Mouse (Mus musculus) limb, embryonic 15.5 days (tissue): ENCODE results near the gene Zpbp. TPM values are rescaled to one million over a fixed set of nuclear protein-coding genes. Genes with fewer than 3 reads are reported as not detected.

Experiments
- ATAC-seq: fragments of 200-750 bp; cut with Nextera tagmentation; 2 replicates; pipeline ENCODE4 v1.8.0; 2017; ENCODE audit warnings: low read depth, moderate TSS enrichment; ENCODE audit not compliant: insufficient number of reproducible peaks, low FRiP score, low TSS enrichment
- H3K27ac ChIP-seq: fragments of 300-500 bp; sonication (generic); 2 replicates; pipeline ENCODE4 v1.5.1; 2015; ENCODE audit warnings: moderate library complexity, mild to moderate bottlenecking, inconsistent platforms
- H3K27me3 ChIP-seq: fragments of 300-500 bp; sonication (generic); 2 replicates; pipeline ENCODE4 v1.6.1; 2015; ENCODE audit warnings: inconsistent platforms
- H3K36me3 ChIP-seq: fragments of 300-500 bp; sonication (generic); 2 replicates; pipeline ENCODE4 v1.6.1; 2015; ENCODE audit warnings: inconsistent platforms
- H3K4me1 ChIP-seq: fragments of 300-500 bp; sonication (generic); 2 replicates; pipeline ENCODE4 v1.6.1; 2015; ENCODE audit warnings: inconsistent platforms
- H3K4me2 ChIP-seq: fragments of 300-500 bp; sonication (generic); 2 replicates; pipeline ENCODE4 v1.6.1; 2015; ENCODE audit warnings: mild to moderate bottlenecking, inconsistent platforms
- H3K4me3 ChIP-seq: fragments of 300-500 bp; sonication (generic); 2 replicates; pipeline ENCODE4 v1.5.1; 2015; ENCODE audit warnings: mild to moderate bottlenecking, inconsistent platforms
- H3K9ac ChIP-seq: fragments of 300-500 bp; sonication (generic); 2 replicates; pipeline ENCODE4 v1.6.1; 2015; ENCODE audit warnings: inconsistent platforms
- H3K9me3 ChIP-seq: fragments of 300-500 bp; sonication (generic); 2 replicates; pipeline ENCODE4 v1.6.1; 2016; ENCODE audit warnings: inconsistent platforms
- WGBS: fragments of 180-500 bp; shearing (Covaris S2); methylation state at CpG from one replicate; pipeline ENCODE4 v1.1.7; 2015; 5-methylcytosine and 5-hydroxymethylcytosine counted together
- polyA plus RNA-seq: library from polyadenylated mRNA; unstranded; fragments of >200 nt; fragmentation: Nextera tagmentation; extraction: Ambion mirVana; gene quantifications from 2 replicates; pipeline ENCODE4 v1.2.1, GENCODE M21; 2015

Zpbp gene
- polyA plus RNA-seq, 1 experiment from 2014 or later: 0.63 TPM

DNA sequence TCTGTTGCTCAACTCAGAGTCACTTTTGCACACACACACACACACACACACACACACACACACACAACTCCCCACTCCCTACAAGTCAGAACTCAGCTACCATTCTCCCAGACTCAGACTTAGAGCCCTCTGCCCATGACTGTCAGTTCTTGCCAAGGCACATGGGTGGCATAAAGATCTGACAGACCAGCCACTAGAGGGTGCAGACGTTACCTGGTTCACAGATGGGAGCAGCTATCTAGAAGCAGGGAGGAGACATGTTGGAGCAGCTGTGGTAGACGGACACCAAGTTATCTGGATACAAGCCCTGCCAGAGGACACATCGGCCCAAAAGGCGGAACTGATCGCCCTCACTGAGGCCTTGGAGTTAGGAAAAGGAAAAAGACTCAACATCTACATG is 67.5 kb downstream of the Zpbp start:
- H3K36me3 ChIP-seq: no peaks in the 10 kb centered on the region
- no peaks in the 10 kb centered on the region for H3K9me3 ChIP-seq
- no peak overlapping the region for H3K27ac ChIP-seq
- no peaks in the 10 kb centered on the region for H3K4me1 ChIP-seq
- H3K9ac ChIP-seq: no peak overlapping the region
- no peak overlapping the region for H3K4me3 ChIP-seq
- WGBS: 83% methylated on average over 5 of the region's 5 CpGs
- H3K4me2 ChIP-seq: no peak overlapping the region
- no peaks in the 10 kb centered on the region for H3K27me3 ChIP-seq
- ATAC-seq: no peak

DNA sequence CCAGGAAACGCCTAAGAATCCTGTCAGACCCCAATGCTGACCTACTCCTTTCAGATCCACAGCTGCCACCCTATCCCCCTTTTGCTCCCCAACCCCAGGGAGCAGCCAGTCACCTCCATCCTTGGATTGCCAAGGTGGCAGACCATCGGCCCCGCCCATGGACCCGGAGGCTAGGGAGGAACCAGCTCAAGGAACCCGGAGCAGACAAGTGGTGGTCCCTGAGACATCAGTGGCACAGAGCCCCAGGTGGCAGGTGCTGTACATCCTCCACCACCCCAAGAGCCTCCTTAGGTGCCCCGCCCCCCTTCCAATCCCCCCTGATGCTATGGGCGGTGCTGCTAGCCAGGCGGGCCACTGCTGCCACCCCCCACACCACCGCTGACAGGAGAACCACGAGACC is 69.0 kb downstream of the Zpbp start:
- H3K27me3 ChIP-seq: no peaks in the 10 kb centered on the region
- WGBS: 89% methylated on average over 9 of the region's 10 CpGs
- H3K4me3 ChIP-seq: no peak overlapping the region
- H3K4me2 ChIP-seq: no peak overlapping the region
- no peak overlapping the region for H3K27ac ChIP-seq
- H3K9ac ChIP-seq: no peak overlapping the region
- no peak for ATAC-seq
- no peaks in the 10 kb centered on the region for H3K4me1 ChIP-seq
- no peaks in the 10 kb centered on the region for H3K36me3 ChIP-seq
- H3K9me3 ChIP-seq: no peaks in the 10 kb centered on the region

DNA sequence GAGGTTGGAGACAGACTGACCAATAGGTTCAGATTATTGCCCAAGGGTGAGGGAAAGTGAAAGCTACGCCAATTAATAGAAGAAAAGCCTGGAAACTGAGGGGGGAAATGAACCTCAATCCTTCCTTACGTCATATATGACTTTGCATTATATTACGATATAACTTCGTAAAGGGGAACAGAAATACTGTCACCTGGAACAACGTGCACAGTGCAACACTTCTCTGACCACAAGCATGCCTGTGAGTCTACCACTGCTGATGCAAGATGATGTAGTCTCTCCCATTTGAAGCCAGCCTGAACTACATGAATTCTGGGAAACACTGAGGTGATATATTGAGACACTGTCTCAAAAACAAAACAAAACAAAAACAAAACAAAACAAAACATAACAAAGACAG is 90.9 kb downstream of the Zpbp start:
- Histone ChIP-seq H3K9ac (no peak overlapping the region), H3K36me3 (no peaks in the 10 kb centered on the region), H3K4me1 (no peaks in the 10 kb centered on the region), H3K9me3 (no peaks in the 10 kb centered on the region), H3K4me3 (no peak overlapping the region), H3K27ac (no peak overlapping the region), H3K27me3 (no peaks in the 10 kb centered on the region), H3K4me2 (no peak overlapping the region)
- no peak for ATAC-seq
- WGBS: 80% methylated on average over 5 of the region's 5 CpGs

DNA sequence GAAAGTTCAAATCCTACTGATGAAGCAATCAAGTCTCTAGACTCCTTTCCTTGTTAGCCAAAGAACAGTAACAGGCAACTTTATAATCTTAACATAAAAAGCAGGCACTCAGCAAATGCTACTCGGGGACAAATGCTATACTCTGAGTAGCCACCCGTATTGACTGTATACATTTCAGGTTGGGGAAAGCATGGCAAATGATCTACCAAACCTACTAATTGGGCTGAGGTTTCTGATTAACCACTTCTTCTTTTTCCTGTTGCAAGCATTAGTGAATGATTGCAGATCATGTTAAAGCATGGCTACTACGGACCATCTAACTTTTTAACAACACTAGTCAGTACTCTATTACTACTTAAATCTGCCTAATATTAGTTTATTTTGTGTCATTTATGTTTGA is 178.7 kb downstream of the Zpbp start:
- H3K36me3 ChIP-seq: no peaks in the 10 kb centered on the region
- H3K9me3 ChIP-seq: no peaks in the 10 kb centered on the region
- no peak overlapping the region for H3K4me3 ChIP-seq
- H3K4me2 ChIP-seq: no peak overlapping the region
- no peak overlapping the region for H3K9ac ChIP-seq
- ATAC-seq: no peak
- no peaks in the 10 kb centered on the region for H3K27me3 ChIP-seq
- no peaks in the 10 kb centered on the region for H3K4me1 ChIP-seq
- 83% methylated on average over 3 of the region's 3 CpGs for whole genome bisulfite sequencing
- no peak overlapping the region for H3K27ac ChIP-seq

DNA sequence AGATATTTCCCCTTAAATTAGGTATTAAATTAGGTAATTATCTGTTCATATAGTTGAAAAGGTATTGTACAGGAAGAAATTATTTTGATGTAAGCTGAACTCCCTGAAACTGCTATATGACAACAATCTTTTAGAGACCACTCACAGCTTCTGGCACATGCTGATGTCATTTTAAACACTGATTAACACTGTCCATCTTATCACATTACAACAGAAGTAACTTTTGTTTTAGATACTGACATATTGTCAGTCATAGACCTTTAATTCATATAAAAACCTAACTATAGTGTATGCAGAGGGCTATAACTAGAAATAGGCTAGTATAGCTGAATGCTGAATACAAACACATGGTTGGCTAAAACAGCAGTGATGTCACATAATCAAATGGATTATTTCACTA is 182.1 kb downstream of the Zpbp start:
- Histone ChIP-seq H3K4me1 (no peaks in the 10 kb centered on the region), H3K4me2 (no peak overlapping the region), H3K27me3 (no peaks in the 10 kb centered on the region), H3K4me3 (no peak overlapping the region), H3K36me3 (no peaks in the 10 kb centered on the region), H3K9ac (no peak overlapping the region), H3K9me3 (no peaks in the 10 kb centered on the region), H3K27ac (no peak overlapping the region)
- no peak for ATAC-seq

DNA sequence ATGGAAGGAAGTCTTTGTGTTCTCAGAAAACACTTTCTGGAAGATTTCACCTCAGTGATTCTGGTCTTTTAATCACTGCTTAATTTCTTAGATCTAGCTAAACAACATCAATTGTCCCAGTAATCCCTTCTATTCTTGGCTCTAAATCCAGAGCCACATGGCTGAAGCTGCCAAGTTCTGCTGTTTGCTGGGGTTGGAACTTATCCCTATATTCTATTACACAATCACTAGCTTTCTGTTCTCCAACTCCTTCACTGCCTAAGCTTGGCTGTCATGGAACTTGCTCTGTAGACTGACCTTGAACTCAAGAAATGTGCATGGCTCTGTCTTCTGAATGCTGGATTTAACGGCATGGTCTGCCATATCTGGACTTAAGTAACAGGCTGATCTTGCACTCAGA is 204.9 kb downstream of the Zpbp start:
- H3K36me3 ChIP-seq: no peaks in the 10 kb centered on the region
- H3K9ac ChIP-seq: no peak overlapping the region
- H3K27me3 ChIP-seq: no peaks in the 10 kb centered on the region
- H3K9me3 ChIP-seq: no peaks in the 10 kb centered on the region
- H3K4me1 ChIP-seq: no peaks in the 10 kb centered on the region
- H3K27ac ChIP-seq: no peak overlapping the region
- H3K4me3 ChIP-seq: no peak overlapping the region
- H3K4me2 ChIP-seq: no peak overlapping the region
- ATAC-seq: no peak
- 85% methylated on average over 1 of the region's 1 CpGs for WGBS

DNA sequence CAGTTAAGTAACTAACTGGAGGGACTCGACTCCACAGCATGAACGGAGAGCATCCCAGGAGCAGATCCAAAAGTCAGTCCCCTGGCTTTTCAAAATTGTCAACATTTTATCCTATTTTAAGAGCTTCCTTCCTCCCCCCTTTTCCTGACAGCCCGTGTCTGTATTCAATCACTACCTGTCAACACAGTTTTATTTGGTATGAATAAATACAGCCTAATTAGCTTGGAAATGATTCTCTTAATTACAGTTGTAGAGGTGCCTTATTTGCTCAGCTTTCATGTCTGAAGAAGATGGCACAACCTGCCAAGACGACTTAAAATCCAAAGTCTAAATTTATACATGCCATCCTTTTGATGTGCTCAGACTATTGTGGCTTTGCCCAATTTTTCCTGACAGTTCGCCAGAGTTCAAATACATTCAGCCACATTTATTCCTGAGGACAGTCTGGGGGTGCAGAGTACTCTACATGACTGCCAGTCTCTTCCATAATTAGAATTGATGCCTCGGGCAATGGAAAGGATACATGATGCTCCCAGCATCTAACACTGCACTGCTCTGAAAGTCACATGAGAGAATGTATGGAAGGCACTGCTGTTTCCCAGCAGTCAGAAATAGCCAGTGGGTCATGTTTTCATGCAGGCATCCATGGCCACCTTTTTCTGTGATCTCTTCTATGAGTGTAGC is 219.4 kb downstream of the Zpbp start:
- H3K4me3 ChIP-seq: no peak overlapping the region
- 53% methylated on average over 6 of the region's 6 CpGs for WGBS
- H3K4me2 ChIP-seq: no peak overlapping the region
- H3K27ac ChIP-seq: no peak overlapping the region
- no peaks in the 10 kb centered on the region for H3K27me3 ChIP-seq
- ATAC-seq: no peak
- no peaks in the 10 kb centered on the region for H3K36me3 ChIP-seq
- no peak overlapping the region for H3K9ac ChIP-seq
- H3K4me1 ChIP-seq: no peaks in the 10 kb centered on the region
- no peaks in the 10 kb centered on the region for H3K9me3 ChIP-seq

DNA sequence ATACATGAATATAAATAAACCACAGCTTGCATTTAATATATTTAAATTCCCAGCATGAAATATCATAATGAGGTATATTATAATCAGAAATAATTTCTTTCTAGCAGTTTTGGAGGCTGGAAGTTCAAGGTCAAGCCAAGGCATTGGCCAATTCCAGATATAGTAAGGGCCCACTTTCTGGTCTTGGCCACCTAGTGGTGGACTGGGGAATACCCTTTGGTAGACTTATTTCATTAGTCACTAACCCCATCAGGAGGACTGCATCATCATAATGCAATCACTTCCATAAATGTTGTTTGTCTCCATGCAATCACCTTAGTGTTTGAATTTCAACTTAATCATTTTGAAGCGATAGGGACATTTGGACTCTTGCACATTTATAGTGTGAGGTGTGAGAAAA is 222.9 kb downstream of the Zpbp start:
- no peak for ATAC-seq
- no peak overlapping the region for H3K4me2 ChIP-seq
- H3K36me3 ChIP-seq: no peaks in the 10 kb centered on the region
- no peak overlapping the region for H3K4me3 ChIP-seq
- H3K27ac ChIP-seq: no peak overlapping the region
- no peaks in the 10 kb centered on the region for H3K4me1 ChIP-seq
- WGBS: 82% methylated on average over 1 of the region's 1 CpGs
- H3K9me3 ChIP-seq: no peaks in the 10 kb centered on the region
- no peak overlapping the region for H3K9ac ChIP-seq
- no peaks in the 10 kb centered on the region for H3K27me3 ChIP-seq

Other genes starting within 250 kb of the Zpbp start
- gene Spata48, start 314 bp downstream of the Zpbp start, polyA plus RNA-seq: 0.28 and 0.50 TPM in 2 replicates
- not detected in 2 replicates for gene 4930512M02Rik, start 165.4 kb upstream of the Zpbp start, polyA plus RNA-seq
- gene Ikzf1, start 222.6 kb upstream of the Zpbp start, polyA plus RNA-seq: 1.8 and 2.5 TPM in 2 replicates